Mouse (Mus musculus): ENCODE data around the gene Antxr1.
"Not testable (repeated sequence)": the region's sequence is repeated elsewhere in the genome, so short reads cannot be mapped to it uniquely, and the experiment has no call there.

The Antxr1 gene

GRCm38 (mm10) chr6:87099671-87100296 is 235.8 kb downstream of the Antxr1 start:
- DNase-seq: peak in 1 of 2 experiments; percentile 15

DNA sequence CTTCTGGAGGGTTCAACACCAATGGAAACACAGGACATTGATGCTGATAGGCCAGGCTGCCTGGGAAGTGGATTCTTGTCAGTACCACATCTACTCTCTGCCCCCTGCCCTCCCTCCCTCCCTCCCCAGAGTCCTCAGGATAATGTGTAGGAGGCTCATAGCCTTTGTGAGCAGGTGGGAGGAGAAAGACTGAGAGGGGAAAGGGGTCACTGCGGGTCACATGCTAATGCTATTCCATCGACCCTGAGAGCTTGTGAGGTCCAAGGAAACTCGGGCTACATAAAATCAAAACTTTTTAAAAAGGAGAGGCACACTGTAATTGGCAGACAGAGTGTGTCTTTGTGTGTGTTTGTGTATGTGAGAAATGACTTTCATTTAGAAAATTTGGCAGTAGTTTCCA is 236.4 kb downstream of the Antxr1 start:
- DNase-seq: no peak

GRCm38 (mm10) chr6:87093631-87094030 is 242.0 kb downstream of the Antxr1 start:
- DNase-seq: not testable (repeated sequence)

DNA sequence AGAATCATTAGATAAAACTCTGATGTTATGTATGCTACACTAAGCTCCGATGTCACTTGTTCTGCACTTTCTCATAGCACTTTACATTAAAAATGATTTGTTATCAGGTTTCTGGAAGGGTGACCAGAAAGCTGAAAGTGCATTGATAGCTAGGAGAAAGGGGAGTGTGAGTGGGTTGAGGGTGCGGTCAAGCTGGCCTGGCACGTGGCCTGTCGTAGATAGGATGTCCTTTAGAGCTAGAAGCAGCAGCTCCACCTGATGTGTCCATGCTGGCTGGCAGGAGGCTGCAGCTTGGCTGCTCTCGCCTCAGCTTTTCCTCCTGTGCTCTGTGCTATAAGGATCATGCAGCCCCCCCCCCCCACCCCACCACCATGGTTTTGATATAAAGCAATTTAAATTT is 243.1 kb downstream of the Antxr1 start:
- no peak for DNase-seq

DNA sequence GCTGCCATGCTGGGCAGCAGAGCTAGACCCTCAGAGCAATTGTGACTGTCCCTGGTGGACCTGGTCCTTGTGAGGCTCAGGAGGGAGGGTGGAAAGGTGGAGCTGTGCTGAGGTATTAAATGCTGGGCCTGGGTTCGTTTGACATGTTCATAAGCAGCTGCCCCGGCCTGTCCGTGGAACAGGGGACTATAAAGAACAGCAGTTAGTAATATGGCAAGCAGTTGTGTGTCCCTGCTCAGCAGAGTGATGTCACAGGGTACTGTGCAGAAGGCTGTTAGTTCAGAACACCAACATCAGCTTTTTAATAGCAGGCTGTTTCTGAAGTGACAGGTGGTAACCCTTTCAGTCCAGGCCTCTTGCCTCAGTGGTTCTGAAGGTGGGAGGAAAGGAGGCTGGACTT is 244.7 kb downstream of the Antxr1 start:
- DNase-seq: no peak

DNA sequence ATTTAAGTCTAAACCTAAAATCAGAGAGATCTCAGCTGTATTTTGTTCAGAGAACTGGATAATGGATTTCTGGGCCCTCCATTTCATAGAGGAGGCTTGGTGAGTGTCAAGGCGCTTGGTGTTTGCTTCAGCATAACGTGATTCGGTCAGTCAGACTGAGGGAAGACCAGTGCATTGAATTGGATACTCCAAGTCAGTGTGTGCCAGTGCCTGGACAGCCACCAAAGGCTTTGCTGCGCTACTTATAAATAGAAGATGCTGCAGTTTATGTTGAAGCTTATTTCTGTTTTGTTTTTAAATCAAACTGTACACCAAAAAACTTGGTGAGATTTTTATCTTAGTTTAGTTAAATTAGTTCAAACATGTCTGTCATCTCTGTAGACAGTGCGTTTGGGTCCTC is 247.3 kb downstream of the Antxr1 start:
- DNase-seq: no peak

GRCm38 (mm10) chr6:87085026-87085425 is 250.6 kb downstream of the Antxr1 start:
- DNase-seq: no peak

Measured in cerebellum, postnatal 14 days (tissue).